Mouse (Mus musculus) heart, adult 2 months (tissue): Measurements from ENCODE around the gene Gm20388. TPM values are rescaled to one million over a fixed set of nuclear protein-coding genes. Genes with fewer than 3 reads are reported as not detected.

ENCODE experiments used
- DNase-seq, 2 experiments: peaks; one replicate each; pipeline ENCODE4 v3.0.0; 2021
- H3K27ac ChIP-seq: fragments of 200-600 bp; 2 replicates; pipeline ENCODE4 v1.8.1; 2022
- H3K27me3 ChIP-seq: fragments of 200-500 bp; 2 replicates; pipeline ENCODE4 v1.6.1; 2012; ENCODE audit warnings: mild to moderate bottlenecking, low read length, inconsistent platforms, mixed read lengths; ENCODE audit not compliant: control insufficient read depth, insufficient read depth
- H3K36me3 ChIP-seq: fragments of 200-500 bp; 2 replicates; pipeline ENCODE4 v1.6.1; 2012; ENCODE audit warnings: low read length, inconsistent platforms; ENCODE audit not compliant: control insufficient read depth, insufficient read depth
- H3K4me1 ChIP-seq: fragments of 200-500 bp; 2 replicates; pipeline ENCODE4 v1.6.1; 2011; ENCODE audit warnings: low read length; ENCODE audit not compliant: control insufficient read depth, insufficient read depth
- H3K4me3 ChIP-seq: fragments of 200-600 bp; 2 replicates; pipeline ENCODE4 v1.8.1; 2022
- H3K79me2 ChIP-seq: fragments of 200-500 bp; replicated peaks from 2 replicates; pipeline ENCODE4 v1.6.1; 2012; ENCODE audit warnings: mild to moderate bottlenecking, inconsistent platforms, low read length, moderate library complexity, mixed read lengths; ENCODE audit not compliant: control insufficient read depth, insufficient read depth
- H3K9ac ChIP-seq: fragments of 200-500 bp; 2 replicates; pipeline ENCODE4 v1.6.1; 2012; ENCODE audit warnings: low read depth, mild to moderate bottlenecking, control low read depth, inconsistent platforms, low read length, mixed read lengths
- CTCF ChIP-seq: fragments of 200-600 bp; IDR thresholded peaks from 2 replicates; pipeline ENCODE4 v1.8.1; 2022; ENCODE audit warnings: antibody characterized with exemption, mild to moderate bottlenecking, moderate library complexity
- EP300 ChIP-seq: fragments of 200-500 bp; IDR thresholded peaks from 2 replicates; pipeline ENCODE4 v1.6.1; 2011; ENCODE audit warnings: low read depth, low read length, control low read depth; ENCODE audit not compliant: insufficient read depth
- POLR2A ChIP-seq: fragments of 200-500 bp; IDR thresholded peaks from 2 replicates; pipeline ENCODE4 v1.6.1; 2011; ENCODE audit warnings: mild to moderate bottlenecking, low read depth, low read length, control low read depth; ENCODE audit not compliant: insufficient read depth
- WGBS: fragments of 180-500 bp; shearing (Covaris S2); methylation state at CpG from one replicate; pipeline ENCODE4 v1.1.7; 2018; 5-methylcytosine and 5-hydroxymethylcytosine counted together
- intact Hi-C: fragments of 180-260 bp; cut with DNase I; formaldehyde crosslinking; loops from one replicate; pipeline ENCODE4 v1.15.1; 2025
- polyA plus RNA-seq: library from polyadenylated mRNA; depleted of rRNA; stranded (reverse); fragments of >200 nt; gene quantifications from 2 replicates; pipeline ENCODE4 v1.2.3, GENCODE M21; 2012
- total RNA-seq, 2 experiments: library from RNA; stranded (reverse); gene quantifications; 2 replicates each; pipeline ENCODE4 v1.2.3; 2021

Gene Gm20388
- total and polyA plus RNA-seq, 3 experiments, result 1.8 to 32.3 TPM; not detected in 1

GRCm38 (mm10) chr8:122766647-122767200 lies 2856.1 kb downstream of the Gm20388 start:
- Histone ChIP-seq H3K4me3 (no peak overlapping the region), H3K79me2 (no peaks in the 10 kb centered on the region), H3K4me1 (no peaks in the 10 kb centered on the region; the same call in 1 of the 2 replicates), H3K27me3 (no peaks in the 10 kb centered on the region), H3K36me3 (no peaks in the 10 kb centered on the region), H3K9ac (no peak overlapping the region), H3K27ac (no peak overlapping the region)
- peak in 1 of 2 experiments; percentile 11 for DNase-seq
- intact Hi-C loops, result no loop called here
- TF ChIP-seq CTCF (no peak), POLR2A (no peak), EP300 (no peak)
- WGBS, result 76% methylated on average over 8 of the region's 8 CpGs

- TF ChIP-seq POLR2A (no peak), CTCF (no peak), EP300 (no peak)
- Histone ChIP-seq H3K27ac (no peak overlapping the region), H3K36me3 (no peaks in the 10 kb centered on the region), H3K27me3 (no peaks in the 10 kb centered on the region), H3K4me3 (no peak overlapping the region), H3K4me1 (no peaks in the 10 kb centered on the region; the same call in 1 of the 2 replicates), H3K9ac (no peak overlapping the region), H3K79me2 (no peaks in the 10 kb centered on the region)
- intact Hi-C loops, result no loop called here
- DNase-seq, result no peak
- WGBS, result 54% methylated on average over 9 of the region's 9 CpGs
Measured at GRCm38 (mm10) chr8:122767229-122767628, 2856.6 kb downstream of the Gm20388 start.

- intact Hi-C loops, result loop anchor here (10.0 kb wide), 1 partner anchor 85 kb away; no protein-coding TSS in a partner anchor
- H3K9ac ChIP-seq, result no peak overlapping the region
- no peak for DNase-seq
- no peak overlapping the region for H3K27ac ChIP-seq
- no peaks in the 10 kb centered on the region for H3K27me3 ChIP-seq
- no peaks in the 10 kb centered on the region for H3K79me2 ChIP-seq
- no peaks in the 10 kb centered on the region for H3K4me1 ChIP-seq
- 38% methylated on average over 24 of the region's 24 CpGs for WGBS
- H3K4me3 ChIP-seq, result no peak overlapping the region
- no peaks in the 10 kb centered on the region for H3K36me3 ChIP-seq
- TF ChIP-seq EP300 (no peak), POLR2A (no peak), CTCF (no peak)
Measured at GRCm38 (mm10) chr8:122769251-122770058, 2858.8 kb downstream of the Gm20388 start.

DNA sequence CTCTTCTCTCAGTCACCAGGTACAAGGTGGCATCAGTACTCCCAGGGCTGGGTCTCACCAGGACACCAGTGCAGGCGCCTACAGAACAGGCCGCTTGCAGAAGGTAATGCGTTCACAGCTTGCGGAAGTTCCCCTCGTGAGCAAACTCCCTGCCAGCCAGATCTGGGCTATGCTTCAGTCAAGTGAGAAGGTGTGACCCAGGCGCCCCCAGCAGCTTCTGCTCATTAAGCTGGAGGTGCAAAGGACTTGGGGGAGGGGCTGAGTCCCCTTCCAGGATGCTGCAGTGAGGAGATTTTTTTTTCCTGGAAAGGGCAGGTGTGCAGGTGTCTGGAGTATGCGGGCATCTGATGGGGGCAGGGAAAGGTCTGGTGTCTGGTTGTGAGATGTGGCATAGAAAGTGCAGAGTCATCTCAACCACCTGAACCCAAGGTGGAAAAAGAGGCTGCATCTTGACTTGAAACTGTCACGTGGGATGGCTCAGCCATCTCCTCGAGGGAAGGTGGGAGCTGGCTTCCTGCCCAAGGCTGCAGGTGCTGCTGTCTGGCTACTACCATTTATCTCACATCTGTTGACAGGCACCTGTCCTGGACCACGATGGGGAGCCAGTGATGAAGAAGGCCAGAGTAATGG lies 2861.9 kb downstream of the Gm20388 start:
- no peak for TF ChIP-seq CTCF
- TF ChIP-seq EP300, result no peak
- TF ChIP-seq POLR2A, result no peak
- Histone ChIP-seq H3K79me2 (no peaks in the 10 kb centered on the region), H3K9ac (no peak overlapping the region), H3K36me3 (no peaks in the 10 kb centered on the region), H3K27ac (no peak overlapping the region), H3K4me1 (peaks cover 3% of the 10 kb centered on the region), H3K4me3 (no peak overlapping the region), H3K27me3 (no peaks in the 10 kb centered on the region)
- WGBS, result 24% methylated on average over 10 of the region's 10 CpGs
- no peak for DNase-seq
- intact Hi-C loops, result loop anchor here (10.0 kb wide), 1 partner anchor 88 kb away; no protein-coding TSS in a partner anchor

DNA sequence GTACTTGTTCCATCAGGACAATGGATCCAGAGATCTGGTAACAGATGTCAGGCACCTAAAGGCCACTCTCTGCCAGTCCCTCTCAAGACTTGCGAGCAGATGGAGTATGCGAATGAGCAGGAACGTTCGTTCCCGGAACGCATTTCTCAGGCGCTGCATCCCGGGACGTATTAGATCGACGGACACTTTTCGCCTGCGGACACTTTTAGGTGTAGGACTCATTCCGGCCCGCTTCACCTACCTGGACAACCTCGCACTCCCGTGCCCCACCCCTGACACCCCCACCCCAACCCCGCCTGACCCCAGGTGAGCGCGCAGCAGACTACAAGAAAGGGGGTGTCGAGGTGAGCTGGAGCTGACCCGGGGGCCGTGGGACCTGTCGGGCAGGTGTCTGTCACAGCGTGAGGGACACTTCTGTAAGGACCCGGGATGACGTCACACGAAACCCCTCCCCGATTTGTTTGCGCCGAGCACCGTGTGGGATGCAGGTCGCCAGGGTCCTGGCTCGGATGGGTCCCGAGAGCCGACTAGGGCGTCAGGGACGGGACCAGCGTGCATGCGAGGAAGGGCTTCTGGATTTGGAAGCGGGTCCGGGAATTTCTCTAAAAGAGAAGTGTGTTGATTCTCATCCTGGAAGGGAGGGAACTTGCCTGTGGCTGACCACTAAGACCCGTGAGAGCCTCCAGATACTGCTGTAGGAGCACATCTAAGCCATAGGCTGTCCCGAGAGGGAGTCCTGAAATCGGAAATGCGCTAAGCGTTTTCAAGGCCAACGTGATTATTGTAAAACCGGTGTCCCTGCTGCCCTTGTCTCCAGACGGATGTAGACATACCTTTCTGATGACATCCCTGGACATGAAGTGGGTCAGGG lies 2864.9 kb downstream of the Gm20388 start, which contains the start of gene Acsf3:
TSS of gene Acsf3 (plus strand) at position 202 of the 871 bp plus-strand sequence.
- H3K79me2 ChIP-seq, result no peaks in the 10 kb centered on the region
- H3K4me1 ChIP-seq, result peaks cover 3% of the 10 kb centered on the region
- peak within 1 kb of the TSS; percentile 67 for H3K27ac ChIP-seq
- peak within 1 kb of the TSS; percentile 84 for H3K9ac ChIP-seq
- no peaks in the 10 kb centered on the region for H3K36me3 ChIP-seq
- peak within 1 kb of the TSS; percentile 80 for H3K4me3 ChIP-seq
- H3K27me3 ChIP-seq, result no peaks in the 10 kb centered on the region
- TF ChIP-seq CTCF, result no peak
- peak; percentile 77; the same call in 1 of the 2 replicates for TF ChIP-seq EP300
- peak; percentile 49 to 71 for DNase-seq
- intact Hi-C loops, result loop anchor here (10.0 kb wide), 1 partner anchor 91 kb away; no protein-coding TSS in a partner anchor
- WGBS, result 1% methylated on average over 50 of the region's 50 CpGs
